Mouse (Mus musculus) layer of hippocampus, adult 9-10 months (tissue): Measurements from ENCODE around the gene Lrmp.
"Not testable (repeated sequence)": the region's sequence is repeated elsewhere in the genome, so short reads cannot be mapped to it uniquely, and the experiment has no call there.

ENCODE experiments used
- DNase-seq: peaks from one replicate; pipeline ENCODE4 v3.0.0; 2022; ENCODE audit warnings: low spot score

The Lrmp gene

GRCm38 (mm10) chr6:145104241-145104939, 11.1 kb upstream of the Lrmp start:
- no peak for DNase-seq

GRCm38 (mm10) chr6:145105439-145105838, 10.0 kb upstream of the Lrmp start:
- DNase-seq: no peak

- no peak for DNase-seq
Observed at GRCm38 (mm10) chr6:145106163-145106842, 9.2 kb upstream of the Lrmp start.

- no peak for DNase-seq
Observed at GRCm38 (mm10) chr6:145110786-145111185, 4.7 kb upstream of the Lrmp start.

- DNase-seq: no peak
Observed at GRCm38 (mm10) chr6:145112865-145113264, 2.6 kb upstream of the Lrmp start.

- DNase-seq: no peak
Observed at GRCm38 (mm10) chr6:145114561-145114960, 892 bp upstream of the Lrmp start.

- DNase-seq: no peak
Observed at GRCm38 (mm10) chr6:145116098-145116672, 732 bp downstream of the Lrmp start.

- no peak for DNase-seq
Observed at GRCm38 (mm10) chr6:145120086-145120485, 4.6 kb downstream of the Lrmp start.

- DNase-seq: no peak
Observed at GRCm38 (mm10) chr6:145120787-145121589, 5.5 kb downstream of the Lrmp start.

GRCm38 (mm10) chr6:145121590-145122420, 6.4 kb downstream of the Lrmp start:
- no peak for DNase-seq

GRCm38 (mm10) chr6:145122423-145123059, 7.1 kb downstream of the Lrmp start:
- no peak for DNase-seq

GRCm38 (mm10) chr6:145123136-145124060, 7.9 kb downstream of the Lrmp start:
- DNase-seq: no peak

- DNase-seq: no peak
Observed at GRCm38 (mm10) chr6:145124621-145125020, 9.2 kb downstream of the Lrmp start.

GRCm38 (mm10) chr6:145125591-145126113, 10.2 kb downstream of the Lrmp start:
- no peak for DNase-seq

GRCm38 (mm10) chr6:145127652-145128051, 12.2 kb downstream of the Lrmp start:
- DNase-seq: no peak

- no peak for DNase-seq
Observed at GRCm38 (mm10) chr6:145129563-145129962, 14.1 kb downstream of the Lrmp start.

GRCm38 (mm10) chr6:145131991-145132390, 16.5 kb downstream of the Lrmp start:
- no peak for DNase-seq

GRCm38 (mm10) chr6:145132969-145133368, 17.5 kb downstream of the Lrmp start:
- DNase-seq: not testable (repeated sequence)

- no peak for DNase-seq
Observed at GRCm38 (mm10) chr6:145135295-145135694, 19.8 kb downstream of the Lrmp start.

GRCm38 (mm10) chr6:145135804-145136203, 20.4 kb downstream of the Lrmp start:
- no peak for DNase-seq
